Mouse (Mus musculus) stomach, postnatal 0 days (tissue): Measurements from ENCODE around the gene Hoxd4.

ENCODE experiments used
- CTCF ChIP-seq: IDR thresholded peaks from 2 replicates; pipeline ENCODE4 v1.5.1; 2016; ENCODE audit warnings: antibody characterized with exemption, low read depth, mild to moderate bottlenecking, moderate library complexity
- EP300 ChIP-seq: optimal IDR thresholded peaks from 2 replicates; pipeline ENCODE3; 2016; ENCODE audit warnings: antibody characterized with exemption

DNA sequence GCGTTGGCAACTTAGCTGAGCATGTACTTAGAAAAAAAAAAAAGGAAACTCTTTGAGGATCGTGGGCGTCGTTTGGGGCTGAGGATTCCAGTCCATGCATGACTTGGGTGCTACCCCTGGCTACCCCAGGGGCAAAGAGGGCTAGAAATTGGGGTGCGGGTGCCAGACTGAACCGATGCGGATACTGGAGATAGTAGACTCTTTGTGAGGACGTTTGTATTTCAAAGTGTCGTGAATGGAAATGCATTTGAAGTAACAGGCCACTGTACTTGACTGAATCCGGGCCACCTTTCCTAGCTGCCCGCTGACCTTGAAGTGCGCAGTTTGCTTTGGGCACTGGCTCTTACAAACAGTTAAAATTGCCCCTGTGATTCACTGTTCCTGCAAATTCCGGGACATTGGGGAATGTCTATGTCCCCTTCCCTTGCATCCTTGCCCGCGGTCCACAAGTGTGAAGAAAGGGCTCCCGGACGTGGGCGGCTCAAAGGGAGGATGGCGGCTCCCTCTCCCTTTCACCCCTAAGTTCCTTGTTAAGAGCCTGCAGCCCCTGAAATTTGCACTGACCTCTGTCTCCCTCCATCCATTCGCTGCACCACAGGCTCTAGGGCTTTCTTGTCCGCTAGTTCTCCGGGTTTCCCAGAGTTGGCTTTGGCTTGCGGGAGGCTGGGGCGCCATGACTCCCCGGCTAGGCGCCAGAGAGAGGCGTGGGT is 24.6 kb upstream of the Hoxd4 start:
- no peak for TF ChIP-seq CTCF
- no peak for TF ChIP-seq EP300
